Mouse (Mus musculus): Measurements from ENCODE around the gene Tmtc2.

DNA sequence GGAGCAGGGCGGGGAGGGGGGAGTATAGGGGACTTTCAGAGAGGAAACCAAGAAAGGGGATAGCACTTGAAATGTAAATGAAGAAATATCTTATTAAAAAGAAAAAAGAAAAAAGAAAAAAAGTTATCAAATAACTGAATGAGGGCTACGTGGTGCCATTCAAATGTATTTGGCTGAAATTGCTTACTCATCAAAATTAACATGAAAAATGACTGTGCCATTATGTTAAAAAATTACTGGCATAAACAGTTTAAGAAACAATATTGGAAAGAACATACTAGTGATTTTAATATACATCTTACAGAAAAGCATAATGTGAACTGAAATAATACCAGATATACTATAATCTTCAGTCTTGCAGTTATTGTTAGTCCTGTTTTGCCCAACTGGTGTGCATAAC lies 378.9 kb downstream of the Tmtc2 start:
- TF ChIP-seq CTCF (IDR thresholded peaks at IDR 0.05; ENCODE audit: control insufficient read depth, insufficient read depth, insufficient replicate concordance, low read depth, low read length) = no peak
- no peak for TF ChIP-seq POLR2A (IDR thresholded peaks at IDR 0.05; ENCODE audit: control insufficient read depth, low read depth, low read length)
